Mouse (Mus musculus) frontal cortex, postnatal 36 days (tissue): ENCODE data around the gene Mab21l1.

Experiments used
- DNase-seq, 2 experiments: peaks; one replicate each; pipeline ENCODE4 v3.0.0; 2022; ENCODE audit warnings: low spot score in 2 of 2

The Mab21l1 gene

DNA sequence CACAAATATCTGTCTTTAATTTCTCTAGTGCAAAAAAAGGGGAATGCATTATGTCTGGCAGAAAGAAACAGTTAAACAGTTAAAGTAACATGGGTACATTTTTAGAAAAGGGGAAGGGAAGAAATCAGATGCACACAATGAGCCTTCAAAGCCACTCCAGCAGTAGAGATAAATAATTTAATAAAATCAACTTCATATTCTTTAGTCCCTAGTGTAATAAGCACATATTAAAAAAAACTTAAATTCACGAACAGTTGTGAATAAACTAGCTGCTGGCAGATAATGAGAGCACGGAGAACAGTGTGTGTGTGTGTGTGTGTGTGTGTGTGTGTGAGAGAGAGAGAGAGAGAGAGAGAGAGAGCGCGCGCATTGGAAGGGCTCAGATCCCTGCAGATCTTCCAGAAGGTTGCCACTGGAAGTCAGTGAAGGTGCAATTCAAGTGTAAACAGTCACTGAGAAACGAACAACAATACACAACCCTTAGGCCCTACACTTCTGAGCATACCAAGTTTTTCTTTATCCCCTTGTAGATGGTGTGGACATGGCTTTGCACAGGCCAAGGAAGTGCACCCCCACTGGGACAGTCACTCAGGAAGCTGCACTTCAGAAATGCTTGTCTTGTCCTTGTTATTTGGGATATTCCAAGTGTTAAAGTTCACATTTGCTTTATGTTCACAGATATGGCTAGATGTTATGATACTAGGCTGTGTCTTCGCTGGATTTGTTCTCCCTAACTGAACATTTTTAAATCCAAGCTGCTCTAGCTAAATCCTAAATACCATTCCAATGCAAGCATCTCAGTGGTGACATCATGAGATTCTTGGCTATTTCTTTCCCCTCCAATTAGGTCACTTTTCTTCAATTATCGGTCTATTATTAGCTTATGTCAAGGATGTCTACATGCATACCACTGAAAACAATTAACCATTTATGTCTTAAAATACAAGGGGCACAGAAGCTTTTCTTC lies 3.3 kb upstream of the Mab21l1 start:
- no peak for DNase-seq

- DNase-seq, result peak in 1 of 2 experiments; percentile 26
Observed at GRCm38 (mm10) chr3:55780120-55781070, 1.9 kb upstream of the Mab21l1 start.

GRCm38 (mm10) chr3:55781429-55782055 lies 768 bp upstream of the Mab21l1 start:
- no peak for DNase-seq

- no peak for DNase-seq
Observed at GRCm38 (mm10) chr3:55782771-55783170, 461 bp downstream of the Mab21l1 start.

DNA sequence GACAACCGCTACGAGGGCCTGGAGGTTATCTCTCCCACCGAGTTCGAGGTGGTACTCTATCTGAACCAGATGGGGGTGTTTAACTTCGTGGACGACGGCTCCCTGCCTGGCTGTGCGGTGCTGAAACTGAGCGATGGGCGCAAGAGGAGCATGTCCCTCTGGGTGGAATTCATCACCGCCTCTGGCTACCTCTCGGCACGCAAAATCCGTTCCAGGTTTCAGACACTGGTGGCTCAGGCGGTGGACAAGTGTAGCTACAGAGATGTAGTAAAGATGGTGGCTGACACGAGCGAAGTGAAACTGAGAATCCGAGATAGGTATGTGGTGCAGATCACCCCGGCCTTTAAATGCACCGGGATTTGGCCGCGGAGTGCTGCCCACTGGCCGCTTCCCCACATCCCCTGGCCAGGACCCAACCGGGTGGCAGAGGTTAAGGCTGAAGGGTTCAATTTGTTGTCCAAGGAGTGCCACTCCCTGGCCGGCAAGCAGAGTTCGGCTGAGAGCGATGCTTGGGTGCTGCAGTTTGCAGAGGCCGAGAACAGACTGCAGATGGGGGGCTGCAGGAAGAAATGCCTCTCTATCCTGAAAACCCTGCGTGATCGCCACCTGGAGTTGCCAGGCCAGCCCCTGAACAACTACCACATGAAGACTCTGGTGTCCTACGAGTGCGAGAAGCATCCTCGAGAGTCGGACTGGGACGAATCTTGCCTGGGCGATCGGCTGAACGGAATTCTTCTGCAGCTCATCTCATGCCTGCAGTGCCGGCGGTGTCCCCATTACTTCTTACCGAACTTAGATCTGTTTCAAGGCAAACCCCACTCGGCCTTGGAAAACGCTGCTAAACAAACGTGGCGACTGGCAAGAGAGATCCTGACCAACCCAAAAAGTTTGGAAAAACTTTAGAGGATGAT lies 1.1 kb downstream of the Mab21l1 start:
- DNase-seq, result no peak

GRCm38 (mm10) chr3:55784101-55784500 lies 1.8 kb downstream of the Mab21l1 start:
- no peak for DNase-seq

- no peak for DNase-seq
Observed at GRCm38 (mm10) chr3:55785266-55785980, 3.1 kb downstream of the Mab21l1 start.

DNA sequence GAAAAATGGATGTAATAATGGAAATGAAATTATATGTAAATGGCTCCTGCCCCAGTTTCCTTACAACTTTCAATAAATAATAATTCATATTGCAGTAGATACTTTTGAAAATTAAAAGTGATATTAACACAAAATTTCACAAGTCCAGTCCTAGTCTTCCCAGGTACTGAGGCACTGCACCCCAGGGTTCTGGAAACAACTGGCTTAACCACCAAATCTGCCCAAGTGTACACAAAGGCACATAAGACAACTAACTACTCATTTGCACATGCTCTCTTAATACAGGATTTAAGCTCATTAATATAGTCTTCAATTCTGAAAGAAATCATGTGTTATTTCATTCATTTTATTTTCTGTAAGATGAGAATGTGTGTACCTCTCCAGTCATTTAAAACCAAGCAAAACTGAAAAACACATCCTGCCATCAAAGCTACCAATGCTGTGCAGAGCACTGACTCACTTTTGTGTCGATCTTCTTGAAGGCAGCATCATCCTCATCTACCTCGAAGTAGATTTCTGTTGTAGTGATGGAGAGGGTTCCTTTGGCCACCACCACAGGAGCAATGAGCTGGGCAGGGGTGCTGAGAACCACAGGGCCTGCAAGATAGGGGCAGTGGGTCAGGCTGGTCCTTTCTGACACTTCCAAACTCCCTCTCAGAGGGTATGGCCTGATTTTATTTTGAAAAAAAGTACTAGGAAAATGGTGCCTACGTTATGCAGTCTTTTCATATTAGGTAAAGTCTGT lies 3.8 kb downstream of the Mab21l1 start:
- DNase-seq, result no peak

DNA sequence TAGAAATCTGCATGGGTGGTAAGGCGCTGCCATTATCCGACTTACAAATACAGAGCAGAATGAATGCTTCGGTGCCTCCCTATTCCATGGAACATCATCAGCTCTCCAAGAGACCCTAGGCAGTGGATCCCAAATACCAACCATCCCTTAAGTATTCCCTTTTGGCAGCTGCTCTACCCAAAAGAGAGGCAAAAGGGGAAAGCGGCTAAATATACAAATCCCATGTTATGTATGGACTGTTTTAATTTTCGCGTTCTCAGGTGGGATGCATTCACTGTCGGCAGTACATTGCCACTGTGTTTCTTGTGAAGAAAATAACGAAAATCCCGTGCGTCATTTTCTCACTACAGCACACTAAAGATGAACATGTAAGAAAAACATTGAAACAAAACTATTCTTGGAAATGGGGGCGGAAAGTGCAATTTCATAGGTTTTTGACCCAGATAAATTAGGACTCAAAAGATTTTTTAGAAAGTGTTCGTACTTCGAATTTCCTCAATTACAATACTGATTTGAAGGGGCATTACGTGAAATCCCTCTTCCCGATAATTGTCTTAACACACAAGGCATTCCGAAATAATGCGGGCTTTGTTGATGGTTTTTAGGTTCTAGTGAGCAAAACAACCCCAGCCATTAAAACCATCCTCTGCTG lies 4.7 kb downstream of the Mab21l1 start:
- peak in 1 of 2 experiments; percentile 54 for DNase-seq

GRCm38 (mm10) chr3:55787487-55788213 lies 5.3 kb downstream of the Mab21l1 start:
- DNase-seq, result no peak

- no peak for DNase-seq
Observed at GRCm38 (mm10) chr3:55788214-55788586, 5.9 kb downstream of the Mab21l1 start.

- DNase-seq, result no peak
Observed at GRCm38 (mm10) chr3:55788621-55789201, 6.4 kb downstream of the Mab21l1 start.

GRCm38 (mm10) chr3:55789856-55790255 lies 7.5 kb downstream of the Mab21l1 start:
- DNase-seq, result no peak

DNA sequence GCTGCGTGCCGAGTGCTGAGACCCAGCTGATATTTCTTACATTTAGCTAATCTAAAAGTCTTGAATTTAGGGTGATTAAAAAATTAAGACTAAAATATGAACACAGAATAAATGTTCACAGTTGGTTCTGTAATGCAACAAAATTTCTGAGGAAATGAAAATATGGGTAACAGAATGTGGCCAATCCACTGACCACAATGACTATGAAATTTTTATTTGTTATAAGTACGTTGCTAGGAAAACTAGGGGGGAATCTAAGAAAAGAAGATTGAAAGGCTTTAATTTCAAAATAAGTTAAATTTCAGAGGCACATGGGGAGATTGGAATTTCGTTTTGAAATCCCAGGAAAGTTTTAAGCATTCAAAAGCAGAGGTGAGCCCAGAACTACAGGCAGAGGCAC lies 8.3 kb downstream of the Mab21l1 start:
- DNase-seq, result no peak

DNA sequence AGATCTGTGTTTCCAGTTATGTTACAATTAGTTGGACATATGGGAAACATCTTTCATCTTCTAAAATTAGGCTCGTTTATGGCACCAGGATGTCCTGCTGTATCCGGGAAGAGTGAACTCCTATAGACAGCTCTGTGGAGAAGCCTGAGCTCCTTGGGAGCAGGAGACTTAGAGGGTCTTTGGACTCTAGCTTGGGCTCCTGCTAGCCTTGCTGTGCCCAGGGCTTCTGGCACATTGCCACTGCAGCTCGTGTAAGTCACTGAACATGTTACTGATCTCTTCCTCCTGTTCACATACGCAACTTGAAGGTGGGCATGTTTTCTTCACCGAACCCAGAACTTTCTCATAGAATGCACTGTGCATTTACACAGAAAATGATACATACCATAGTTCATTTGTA lies 9.9 kb downstream of the Mab21l1 start:
- no peak for DNase-seq

DNA sequence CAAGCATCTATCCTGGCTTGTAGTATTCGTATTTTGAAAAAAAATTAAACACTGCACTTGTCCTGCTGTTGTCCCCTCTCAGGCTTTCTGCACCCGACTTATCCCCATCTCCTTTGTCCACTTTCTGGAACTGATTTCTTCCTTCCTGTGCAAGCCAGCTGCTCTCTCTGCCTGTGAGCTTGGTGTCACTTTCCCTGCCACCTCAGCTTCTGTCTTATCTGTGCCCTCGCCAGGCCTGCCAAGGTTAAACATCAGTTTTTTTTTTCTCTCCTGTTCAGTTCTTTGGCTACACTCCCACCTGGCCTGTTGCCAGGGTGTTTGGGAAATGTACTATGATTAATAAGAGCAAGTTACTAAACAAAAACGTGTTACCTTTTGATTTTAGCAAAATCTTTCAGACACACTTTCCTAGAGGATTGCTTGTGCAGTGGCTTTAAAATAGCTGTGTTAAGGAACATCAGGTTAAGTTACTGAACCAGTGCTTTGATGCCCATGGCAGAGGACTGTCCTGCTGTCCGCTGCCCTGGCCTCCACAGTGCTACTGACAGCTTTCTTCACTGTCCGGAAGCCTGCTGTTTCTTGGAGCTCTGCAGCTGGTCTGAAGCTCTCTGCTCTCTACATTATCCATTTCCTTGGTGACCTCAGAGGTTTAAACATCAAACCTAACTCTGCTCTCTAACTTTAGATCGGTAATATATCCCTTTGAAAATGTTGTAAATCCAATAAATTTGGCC lies 11.7 kb downstream of the Mab21l1 start:
- no peak for DNase-seq

- DNase-seq, result no peak
Observed at GRCm38 (mm10) chr3:55794768-55795167, 12.5 kb downstream of the Mab21l1 start.
